Mouse (Mus musculus) cortical plate, adult 2 months (tissue): ENCODE results near the gene Tcf7l2. TPM values are rescaled to one million over a fixed set of nuclear protein-coding genes. Genes with fewer than 3 reads are reported as not detected.
A peak's percentile ranks its signal among the peaks of the same experiment; 100 is the strongest.

Experiments used
- H3K27ac ChIP-seq: fragments of 200-500 bp; 2 replicates; pipeline ENCODE4 v1.5.1; 2012; ENCODE audit warnings: low read length, control low read depth, inconsistent platforms; ENCODE audit not compliant: insufficient read depth
- H3K4me1 ChIP-seq: fragments of 200-500 bp; 2 replicates; pipeline ENCODE4 v1.6.1; 2011; ENCODE audit warnings: low read length; ENCODE audit not compliant: control insufficient read depth, insufficient read depth
- H3K4me3 ChIP-seq: fragments of 200-500 bp; 2 replicates; pipeline ENCODE4 v1.5.1; 2011; ENCODE audit warnings: mild to moderate bottlenecking, low read length, control low read depth; ENCODE audit not compliant: insufficient read depth
- CTCF ChIP-seq: fragments of 200-500 bp; IDR thresholded peaks from 2 replicates; pipeline ENCODE4 v1.5.1; 2011; ENCODE audit warnings: mild to moderate bottlenecking, control low read depth, low read length; ENCODE audit not compliant: insufficient read depth; ENCODE audit errors: extremely low read depth
- POLR2A ChIP-seq: fragments of 200-500 bp; IDR thresholded peaks from 2 replicates; pipeline ENCODE4 v1.6.1; 2011; ENCODE audit warnings: mild to moderate bottlenecking, low read length, control low read depth; ENCODE audit not compliant: insufficient read depth; ENCODE audit errors: extremely low read depth
- polyA plus RNA-seq: library from polyadenylated mRNA; depleted of rRNA; stranded (reverse); fragments of >200 nt; gene quantifications from 2 replicates; pipeline ENCODE4 v1.2.3, GENCODE M21; 2012; rRNA removed

Tcf7l2 gene
- polyA plus RNA-seq = 5.7 and 6.0 TPM in 2 replicates

- peak within 1 kb of the TSS; percentile 31 for H3K4me3 ChIP-seq
- TF ChIP-seq POLR2A (0 out of 2 replicates have a peak, but pooled peaks have one; percentile 48), CTCF (no peak)
- no peaks in the 10 kb centered on the region for H3K4me1 ChIP-seq
- peak within 1 kb of the TSS; percentile 78 for H3K27ac ChIP-seq
These were observed at the start of gene Tcf7l2 for GRCm38 (mm10) chr19:55741439-55741928. Tcf7l2 (plus strand) TSS chr19:55741820.

GRCm38 (mm10) chr19:55694651-55695050, 47.0 kb upstream of the Tcf7l2 start:
- TF ChIP-seq CTCF (no peak), POLR2A (no peak)
- H3K27ac ChIP-seq = no peak overlapping the region
- no peaks in the 10 kb centered on the region for H3K4me1 ChIP-seq
- no peak overlapping the region for H3K4me3 ChIP-seq

DNA sequence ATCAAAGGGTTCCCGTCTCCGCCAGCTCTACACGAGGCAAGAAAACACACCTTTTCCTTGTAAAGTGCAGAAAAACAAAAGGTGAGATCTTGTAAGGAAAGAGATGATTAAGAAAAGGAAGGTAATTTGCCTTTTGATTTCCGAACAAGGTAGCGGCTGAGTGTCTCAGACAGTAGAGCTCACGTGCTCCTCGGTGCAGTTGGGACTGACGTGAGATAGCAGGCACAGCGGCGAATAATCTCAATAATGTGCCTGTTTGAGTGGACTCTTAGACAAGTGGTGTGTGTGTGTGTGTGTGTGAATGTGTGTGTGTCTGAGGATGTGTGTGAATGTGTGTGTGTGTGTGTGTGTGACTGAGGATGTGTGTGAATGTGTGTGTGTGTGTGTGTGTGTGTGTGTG, 46.2 kb upstream of the Tcf7l2 start:
- no peaks in the 10 kb centered on the region for H3K4me1 ChIP-seq
- TF ChIP-seq CTCF (no peak), POLR2A (no peak)
- no peak overlapping the region for H3K4me3 ChIP-seq
- H3K27ac ChIP-seq = no peak overlapping the region

DNA sequence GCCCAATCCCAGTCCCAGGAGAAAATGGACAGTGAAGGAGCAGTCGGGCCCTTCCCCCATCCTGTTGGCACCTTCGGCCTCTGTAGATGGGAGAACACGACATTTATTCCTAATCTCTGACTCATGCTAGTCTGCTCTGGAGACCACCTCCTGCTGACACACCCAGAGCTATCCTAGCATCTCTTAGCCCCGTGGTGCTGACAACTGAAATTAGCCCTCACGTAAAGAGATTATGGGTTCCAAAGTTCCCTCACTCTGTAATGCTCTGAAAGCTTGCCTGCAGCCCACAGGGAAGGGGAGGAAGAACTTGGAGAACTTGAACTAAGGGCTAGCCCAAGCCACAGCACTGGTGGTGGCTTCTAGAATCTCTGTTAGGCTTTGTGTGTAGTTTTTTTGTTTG, 42.7 kb upstream of the Tcf7l2 start:
- TF ChIP-seq CTCF (no peak), POLR2A (no peak)
- Histone ChIP-seq H3K4me3 (no peak overlapping the region), H3K4me1 (no peaks in the 10 kb centered on the region), H3K27ac (no peak overlapping the region)

DNA sequence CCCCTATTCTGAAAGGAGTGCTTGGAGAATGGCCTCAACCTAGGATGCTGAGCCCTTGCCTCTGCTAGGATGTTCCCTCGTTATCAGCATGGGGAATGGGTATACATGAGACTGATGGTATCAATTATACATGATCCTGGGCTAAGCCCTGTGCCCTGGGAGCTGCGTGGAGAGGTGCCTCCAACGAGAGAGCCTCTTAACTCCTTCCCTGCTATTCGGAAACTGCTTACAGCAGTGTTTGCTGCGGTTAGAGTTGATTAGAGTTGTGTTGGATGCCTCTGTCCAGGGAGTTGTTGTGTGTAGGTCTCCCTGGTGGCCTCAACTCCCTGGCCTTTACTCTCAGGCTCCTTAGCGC, 41.4 kb upstream of the Tcf7l2 start:
- TF ChIP-seq CTCF = no peak
- no peak for TF ChIP-seq POLR2A
- Histone ChIP-seq H3K27ac (no peak overlapping the region), H3K4me3 (no peak overlapping the region), H3K4me1 (no peaks in the 10 kb centered on the region)

DNA sequence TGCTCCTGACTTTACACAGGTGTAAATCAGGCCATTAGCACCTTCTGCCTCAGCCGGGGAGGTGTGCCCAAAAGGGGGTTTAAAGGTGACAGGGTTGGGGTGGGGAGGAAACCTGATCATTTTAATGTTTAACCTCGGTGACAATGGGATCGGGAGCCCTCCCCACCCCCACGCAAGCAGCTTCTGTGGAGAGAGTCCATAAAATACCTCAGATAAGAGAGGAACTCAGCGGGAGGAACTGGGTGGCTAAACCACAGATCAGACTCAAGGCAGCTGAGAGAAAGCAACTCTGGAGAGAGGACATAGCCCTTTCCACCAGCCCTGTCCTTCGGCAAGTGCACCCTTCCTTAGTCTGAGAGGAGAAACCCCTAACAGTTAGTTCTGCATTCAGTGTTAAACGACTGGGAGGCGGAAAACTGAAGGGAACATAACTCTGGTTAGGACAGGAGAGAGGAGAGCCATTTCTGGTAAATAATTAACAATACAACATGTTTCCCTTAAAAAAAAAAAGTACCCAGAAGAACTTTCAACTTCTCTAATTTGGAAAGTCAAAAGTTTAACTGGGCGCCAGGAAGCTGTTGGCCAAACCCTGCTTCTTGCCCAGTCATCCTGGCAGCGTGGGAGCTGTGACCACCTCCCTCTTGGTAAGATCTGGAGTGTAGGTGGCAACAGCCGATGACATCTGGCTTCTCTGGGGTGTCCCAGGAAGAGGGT, 40.9 kb upstream of the Tcf7l2 start:
- Histone ChIP-seq H3K27ac (no peak overlapping the region), H3K4me3 (no peak overlapping the region), H3K4me1 (no peaks in the 10 kb centered on the region)
- TF ChIP-seq CTCF (no peak), POLR2A (no peak)

- H3K27ac ChIP-seq = no peak overlapping the region
- no peak overlapping the region for H3K4me3 ChIP-seq
- no peak for TF ChIP-seq CTCF
- no peak for TF ChIP-seq POLR2A
- H3K4me1 ChIP-seq = no peaks in the 10 kb centered on the region
These were observed 40.4 kb upstream of the Tcf7l2 start for GRCm38 (mm10) chr19:55701283-55701633.

DNA sequence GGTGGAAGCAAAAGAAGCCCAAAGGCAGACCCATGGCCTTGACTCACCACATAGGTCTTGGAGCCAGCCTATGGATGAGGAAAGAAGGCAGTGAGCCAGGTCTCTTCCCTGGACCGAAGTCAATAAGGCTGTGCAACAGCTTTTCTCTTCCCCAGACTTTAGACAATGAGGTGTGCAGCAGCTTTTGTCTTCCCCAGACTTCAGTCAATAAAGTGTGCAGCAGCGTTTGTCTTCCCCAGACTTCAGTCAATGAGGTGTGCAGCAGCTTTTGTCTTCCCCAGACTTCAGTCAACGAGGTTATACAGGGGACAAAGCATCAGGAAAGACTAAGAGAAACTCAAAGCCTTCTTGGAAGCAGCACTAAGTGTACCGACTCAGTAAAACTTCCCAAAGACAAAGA, 39.5 kb upstream of the Tcf7l2 start:
- TF ChIP-seq CTCF (no peak), POLR2A (no peak)
- Histone ChIP-seq H3K4me1 (no peaks in the 10 kb centered on the region), H3K4me3 (no peak overlapping the region), H3K27ac (no peak overlapping the region)

GRCm38 (mm10) chr19:55702716-55703115, 38.9 kb upstream of the Tcf7l2 start:
- no peaks in the 10 kb centered on the region for H3K4me1 ChIP-seq
- H3K4me3 ChIP-seq = no peak overlapping the region
- no peak overlapping the region for H3K27ac ChIP-seq
- TF ChIP-seq CTCF = no peak
- TF ChIP-seq POLR2A = no peak

- Histone ChIP-seq H3K4me1 (no peaks in the 10 kb centered on the region), H3K4me3 (no peak overlapping the region), H3K27ac (no peak overlapping the region)
- no peak for TF ChIP-seq CTCF
- TF ChIP-seq POLR2A = no peak
These were observed 37.5 kb upstream of the Tcf7l2 start for GRCm38 (mm10) chr19:55704071-55704470.
